Mouse (Mus musculus) testis, adult 2 months (tissue): ENCODE measurements around the gene B3gnt3. TPM values are rescaled to one million over a fixed set of nuclear protein-coding genes. Genes with fewer than 3 reads are reported as not detected.
"Not testable (repeated sequence)": the region's sequence is repeated elsewhere in the genome, so short reads cannot be mapped to it uniquely, and the experiment has no call there.

ENCODE experiments used
- H3K27ac ChIP-seq: fragments of 200-500 bp; 2 replicates; pipeline ENCODE4 v1.5.1; 2012; ENCODE audit warnings: low read depth, low read length; ENCODE audit not compliant: control insufficient read depth, insufficient read depth
- H3K27me3 ChIP-seq: fragments of 200-500 bp; 2 replicates; pipeline ENCODE4 v1.6.1; 2012; ENCODE audit warnings: mild to moderate bottlenecking, low read length, moderate library complexity; ENCODE audit not compliant: control insufficient read depth, insufficient read depth
- H3K36me3 ChIP-seq: fragments of 200-500 bp; 2 replicates; pipeline ENCODE4 v1.6.1; 2012; ENCODE audit warnings: mild to moderate bottlenecking, low read length; ENCODE audit not compliant: control insufficient read depth, insufficient read depth
- H3K4me1 ChIP-seq: fragments of 200-500 bp; 2 replicates; pipeline ENCODE4 v1.6.1; 2012; ENCODE audit warnings: low read length; ENCODE audit not compliant: control insufficient read depth, insufficient read depth
- H3K4me3 ChIP-seq: fragments of 200-500 bp; 2 replicates; pipeline ENCODE4 v1.5.1; 2012; ENCODE audit warnings: low read depth, mild to moderate bottlenecking, low read length, moderate library complexity, mixed read lengths; ENCODE audit not compliant: control insufficient read depth
- CTCF ChIP-seq: fragments of 200-500 bp; IDR thresholded peaks from 2 replicates; pipeline ENCODE4 v1.5.1; 2012; ENCODE audit warnings: low read depth, mild to moderate bottlenecking, inconsistent platforms, low read length, moderate library complexity; ENCODE audit not compliant: control insufficient read depth, insufficient read depth, insufficient replicate concordance
- POLR2A ChIP-seq: fragments of 200-500 bp; IDR thresholded peaks from 2 replicates; pipeline ENCODE4 v1.6.1; 2012; ENCODE audit warnings: low read depth, mild to moderate bottlenecking, inconsistent platforms, low read length, moderate library complexity; ENCODE audit not compliant: control insufficient read depth
- polyA plus RNA-seq: library from polyadenylated mRNA; depleted of rRNA; stranded (reverse); fragments of >200 nt; gene quantifications from 2 replicates; pipeline ENCODE4 v1.2.3, GENCODE M21; 2012

B3gnt3 gene
- polyA plus RNA-seq, 1 experiment = 0.17 TPM

GRCm38 (mm10) chr8:71709134-71709799, 7.7 kb upstream of the B3gnt3 start:
- Histone ChIP-seq H3K36me3 (no peaks in the 10 kb centered on the region), H3K4me3 (peak overlapping the region; percentile 46), H3K27me3 (no peaks in the 10 kb centered on the region)

GRCm38 (mm10) chr8:71707874-71708273, 6.3 kb upstream of the B3gnt3 start:
- Histone ChIP-seq H3K27me3 (no peaks in the 10 kb centered on the region), H3K4me3 (no peak overlapping the region), H3K4me1 (peaks cover 13% of the 10 kb centered on the region), H3K27ac (no peak overlapping the region), H3K36me3 (no peaks in the 10 kb centered on the region)
- TF ChIP-seq CTCF = peak; percentile 69; the same call in 1 of the 2 replicates
- TF ChIP-seq POLR2A = no peak

More at GRCm38 (mm10) chr8:71709134-71709799, 7.7 kb upstream of the B3gnt3 start:
- peaks cover 13% of the 10 kb centered on the region for H3K4me1 ChIP-seq
- no peak overlapping the region for H3K27ac ChIP-seq
- TF ChIP-seq POLR2A = no peak
- no peak for TF ChIP-seq CTCF

DNA sequence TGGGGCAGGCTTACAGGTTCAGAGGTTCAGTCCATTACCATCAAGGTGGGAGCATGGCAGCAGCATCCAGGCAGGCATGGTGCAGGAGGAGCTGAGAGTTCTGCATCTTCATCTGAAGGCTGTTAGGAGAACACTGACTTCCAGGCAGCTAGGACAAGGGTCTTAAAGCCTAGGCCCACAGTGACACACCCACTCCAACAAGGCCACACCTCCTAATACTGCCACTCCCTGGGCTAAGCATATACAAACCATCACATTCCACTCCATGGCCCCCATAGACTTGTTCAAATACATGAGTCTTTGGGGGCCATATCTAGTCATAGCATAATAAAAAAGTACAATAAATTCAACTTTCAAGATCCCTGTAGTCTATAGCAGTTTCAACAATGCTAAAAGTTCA, 1.8 kb upstream of the B3gnt3 start:
- H3K4me1 ChIP-seq, H3K4me3 ChIP-seq, H3K27ac ChIP-seq, H3K27me3 ChIP-seq, H3K36me3 ChIP-seq: not testable (repeated sequence)

- TF ChIP-seq CTCF (no peak), POLR2A (no peak)
- peaks cover 6% of the 10 kb centered on the region; the same call in 1 of the 2 replicates for H3K27me3 ChIP-seq
- H3K36me3 ChIP-seq = no peaks in the 10 kb centered on the region
- peaks cover 8% of the 10 kb centered on the region for H3K4me1 ChIP-seq
- H3K27ac ChIP-seq = no peak overlapping the region
- no peak overlapping the region for H3K4me3 ChIP-seq
Observed at GRCm38 (mm10) chr8:71702923-71703322, 1.3 kb upstream of the B3gnt3 start.

DNA sequence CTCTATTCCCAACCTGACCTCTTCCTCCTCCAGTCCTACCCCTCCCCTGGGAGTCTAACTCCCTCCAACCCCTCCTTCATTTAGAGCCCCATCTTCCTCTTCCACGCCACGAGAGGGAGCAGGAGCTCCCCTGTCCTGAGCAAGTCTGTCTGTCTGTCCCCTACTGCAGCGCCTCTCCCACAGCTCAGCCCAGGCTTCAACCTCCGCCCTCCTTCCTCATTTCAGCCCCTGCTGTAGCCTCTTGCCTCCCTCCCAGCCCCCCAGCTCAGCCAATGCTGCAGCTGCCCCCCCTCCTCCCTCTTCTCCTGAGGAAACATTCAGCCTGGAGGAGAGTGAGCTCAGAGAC, 471 bp upstream of the B3gnt3 start:
- Histone ChIP-seq H3K4me3 (no peak overlapping the region), H3K36me3 (no peaks in the 10 kb centered on the region), H3K4me1 (peaks cover 8% of the 10 kb centered on the region), H3K27me3 (peaks cover 6% of the 10 kb centered on the region; the same call in 1 of the 2 replicates), H3K27ac (no peak overlapping the region)
- TF ChIP-seq POLR2A (no peak), CTCF (no peak)

GRCm38 (mm10) chr8:71700493-71701269, 908 bp downstream of the B3gnt3 start:
- TF ChIP-seq CTCF = no peak
- peak; percentile 22; the same call in 1 of the 2 replicates for TF ChIP-seq POLR2A
- H3K36me3 ChIP-seq = no peaks in the 10 kb centered on the region
- H3K4me3 ChIP-seq = peak overlapping the region; percentile 35; the same call in 1 of the 2 replicates
- H3K27ac ChIP-seq = no peak overlapping the region; the same call in 1 of the 2 replicates
- H3K27me3 ChIP-seq = peaks cover 6% of the 10 kb centered on the region; the same call in 1 of the 2 replicates
- peaks cover 8% of the 10 kb centered on the region for H3K4me1 ChIP-seq

DNA sequence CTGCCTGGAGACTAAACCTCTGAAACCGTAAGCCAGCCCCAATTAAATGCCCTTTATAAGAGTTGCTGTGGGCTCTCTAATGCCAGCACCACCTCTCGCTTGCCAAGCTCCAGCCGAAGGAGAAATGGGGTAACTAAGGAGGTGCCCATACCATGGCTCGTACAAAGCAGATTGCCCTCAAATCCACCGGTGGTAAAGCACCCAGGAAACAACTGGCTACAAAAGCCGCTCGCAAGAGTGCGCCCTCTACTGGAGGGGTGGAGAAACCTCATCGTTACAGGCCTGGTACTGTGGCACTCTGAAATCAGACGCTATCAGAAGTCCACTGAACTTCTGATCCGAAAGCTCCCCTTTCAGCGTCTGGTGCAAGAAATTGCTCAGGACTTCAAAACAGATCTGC, 6.1 kb downstream of the B3gnt3 start:
- not testable (repeated sequence) for H3K27me3 ChIP-seq, H3K4me3 ChIP-seq, H3K4me1 ChIP-seq, H3K27ac ChIP-seq, H3K36me3 ChIP-seq
- TF ChIP-seq CTCF = peak; percentile 34; the same call in 1 of the 2 replicates
